Mouse (Mus musculus) neural tube, embryonic 15.5 days (tissue): Measurements from ENCODE around the gene Grn. TPM values are rescaled to one million over a fixed set of nuclear protein-coding genes. Genes with fewer than 3 reads are reported as not detected.
A peak's percentile ranks its signal among the peaks of the same experiment; 100 is the strongest.

Source experiments
- ATAC-seq: fragments of 200-750 bp; cut with Nextera tagmentation; 2 replicates; pipeline ENCODE4 v1.8.0; 2017; ENCODE audit warnings: mild to moderate bottlenecking, moderate TSS enrichment, moderate library complexity; ENCODE audit not compliant: low FRiP score
- H3K27ac ChIP-seq: fragments of 300-500 bp; sonication (generic); replicated peaks from 2 replicates; pipeline ENCODE4 v1.5.1; 2015; ENCODE audit warnings: mild to moderate bottlenecking, inconsistent platforms
- H3K27me3 ChIP-seq: fragments of 300-500 bp; sonication (generic); replicated peaks from 2 replicates; pipeline ENCODE4 v1.6.1; 2015; ENCODE audit warnings: inconsistent platforms
- H3K36me3 ChIP-seq: fragments of 300-500 bp; sonication (generic); 2 replicates; pipeline ENCODE4 v1.6.1; 2015; ENCODE audit warnings: inconsistent platforms
- H3K4me1 ChIP-seq: fragments of 300-500 bp; sonication (generic); 2 replicates; pipeline ENCODE4 v1.6.1; 2015; ENCODE audit warnings: inconsistent platforms
- H3K4me2 ChIP-seq: fragments of 300-500 bp; sonication (generic); 2 replicates; pipeline ENCODE4 v1.6.1; 2015; ENCODE audit warnings: inconsistent platforms, mild to moderate bottlenecking, moderate library complexity
- H3K4me3 ChIP-seq: fragments of 300-500 bp; sonication (generic); replicated peaks from 2 replicates; pipeline ENCODE4 v1.5.1; 2015; ENCODE audit warnings: mild to moderate bottlenecking, inconsistent platforms
- H3K9ac ChIP-seq: fragments of 300-500 bp; sonication (generic); replicated peaks from 2 replicates; pipeline ENCODE4 v1.6.1; 2015; ENCODE audit warnings: mild to moderate bottlenecking, inconsistent platforms
- H3K9me3 ChIP-seq: fragments of 300-500 bp; sonication (generic); replicated peaks from 2 replicates; pipeline ENCODE4 v1.6.1; 2016; ENCODE audit warnings: inconsistent platforms
- WGBS: fragments of 180-500 bp; shearing (Covaris S2); methylation state at CpG from one replicate; pipeline ENCODE4 v1.1.7; 2015; ENCODE audit warnings: mixed read lengths; 5-methylcytosine and 5-hydroxymethylcytosine counted together
- polyA plus RNA-seq: library from polyadenylated mRNA; unstranded; fragments of >200 nt; fragmentation: Nextera tagmentation; extraction: Ambion mirVana; gene quantifications from 2 replicates; pipeline ENCODE4 v1.2.1, GENCODE M21; 2015

Grn gene
- polyA plus RNA-seq, 1 experiment from 2014 or later: 92.1 TPM

GRCm38 (mm10) chr11:102446581-102447461 lies 16.7 kb downstream of the Grn start:
- Histone ChIP-seq H3K27me3 (0 out of 2 replicates have a peak, but pooled peaks cover 4% of the 10 kb centered on the region), H3K9me3 (no peaks in the 10 kb centered on the region), H3K9ac (peak overlapping the region; percentile 100), H3K4me2 (peak overlapping the region; percentile 87), H3K36me3 (peaks cover 18% of the 10 kb centered on the region), H3K4me1 (peaks cover 42% of the 10 kb centered on the region), H3K4me3 (peak overlapping the region; percentile 96), H3K27ac (peak overlapping the region; percentile 98)
- WGBS: under 1% methylated on average over 40 of the region's 49 CpGs
- ATAC-seq: peak; percentile 69

DNA sequence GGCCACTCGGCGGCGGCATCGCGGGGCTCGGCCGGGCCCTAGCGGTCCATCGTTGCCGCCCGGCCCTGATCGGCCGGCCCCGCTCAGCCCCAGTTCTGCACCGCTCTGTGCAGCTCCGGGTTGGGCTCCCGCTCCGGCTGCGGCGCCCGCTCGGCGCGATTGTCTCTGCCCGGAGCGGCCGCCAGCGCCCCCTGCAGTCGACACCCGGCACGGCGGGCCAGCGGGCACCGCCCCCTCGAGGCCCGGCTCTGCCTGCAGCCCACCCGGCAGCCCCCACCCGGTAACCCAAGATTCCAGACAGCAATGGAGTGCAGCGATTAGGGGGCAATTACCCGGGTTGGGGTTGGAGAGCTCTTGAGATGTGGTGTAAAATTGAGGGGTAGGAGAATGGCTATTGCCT lies 17.4 kb downstream of the Grn start, which contains the start of gene Fam171a2:
Gene Fam171a2 (minus strand): TSS at position 186 of the 400 bp plus-strand sequence.
- Histone ChIP-seq H3K4me2 (peak within 1 kb of the TSS; percentile 87), H3K4me3 (peak within 1 kb of the TSS; percentile 96), H3K27me3 (0 out of 2 replicates have a peak, but pooled peaks cover 9% of the 10 kb centered on the region), H3K36me3 (peaks cover 13% of the 10 kb centered on the region), H3K9ac (peak within 1 kb of the TSS; percentile 100), H3K9me3 (no peaks in the 10 kb centered on the region), H3K27ac (peak within 1 kb of the TSS; percentile 98), H3K4me1 (peaks cover 42% of the 10 kb centered on the region)
- WGBS: under 1% methylated on average over 36 of the region's 40 CpGs
- peak; percentile 66 for ATAC-seq

GRCm38 (mm10) chr11:102448327-102448726 lies 18.2 kb downstream of the Grn start:
- H3K4me2 ChIP-seq: peak overlapping the region; percentile 87
- H3K4me1 ChIP-seq: peaks cover 42% of the 10 kb centered on the region
- H3K27ac ChIP-seq: no peak overlapping the region
- no peak overlapping the region for H3K9ac ChIP-seq
- no peaks in the 10 kb centered on the region for H3K9me3 ChIP-seq
- peaks cover 7% of the 10 kb centered on the region; the same call in 1 of the 2 replicates for H3K36me3 ChIP-seq
- 0 out of 2 replicates have a peak, but pooled peaks cover 11% of the 10 kb centered on the region for H3K27me3 ChIP-seq
- ATAC-seq: no peak
- H3K4me3 ChIP-seq: peak overlapping the region; percentile 96
- WGBS: 19% methylated on average over 8 of the region's 8 CpGs

DNA sequence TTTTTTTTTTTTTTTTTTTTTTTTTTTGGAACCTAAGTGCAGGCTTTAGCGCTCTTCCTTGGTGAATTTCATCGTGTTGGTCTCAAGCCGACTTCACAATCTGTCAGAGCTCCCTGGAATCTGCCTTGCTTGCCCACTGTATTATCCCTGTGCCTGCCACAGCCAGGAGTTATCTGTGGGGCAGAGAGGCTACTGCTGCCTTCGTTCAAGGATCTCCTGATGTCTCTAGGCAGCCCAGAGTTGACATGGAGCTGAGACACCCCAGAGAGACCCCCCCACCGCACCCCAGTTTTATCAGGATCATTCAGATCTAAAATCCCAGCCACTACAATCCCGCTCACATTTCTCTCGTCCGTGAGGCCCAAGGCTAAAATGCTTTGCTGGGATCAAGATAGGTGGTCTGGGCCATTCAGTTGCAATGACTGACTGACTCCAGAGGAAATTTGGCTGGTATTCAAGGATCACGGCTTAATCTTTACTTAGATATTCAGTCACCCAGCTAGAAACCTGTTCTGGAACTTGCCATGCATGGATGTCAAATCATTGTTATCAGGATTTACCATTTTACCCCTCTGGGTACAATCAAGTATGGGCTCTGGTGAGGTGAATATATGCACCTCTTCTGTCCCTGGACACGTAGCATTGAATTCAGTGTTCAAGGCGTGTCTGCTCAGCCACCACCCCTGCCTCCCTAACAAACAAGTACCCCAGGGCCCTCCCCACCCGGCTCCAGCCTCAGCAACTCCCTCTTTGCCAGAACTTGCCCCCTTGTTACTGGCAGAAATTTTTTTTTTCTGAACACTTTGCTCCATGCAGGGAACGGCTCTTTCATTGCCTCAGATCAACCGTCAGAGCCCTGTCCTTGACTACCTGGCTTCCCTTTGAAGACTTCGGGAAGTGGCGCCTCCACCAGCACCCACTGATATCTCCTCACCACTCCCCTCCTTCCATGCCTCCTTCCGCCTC lies 19.2 kb downstream of the Grn start:
- Histone ChIP-seq H3K4me3 (no peak overlapping the region), H3K27ac (no peak overlapping the region), H3K9ac (no peak overlapping the region), H3K27me3 (0 out of 2 replicates have a peak, but pooled peaks cover 14% of the 10 kb centered on the region), H3K36me3 (no peaks in the 10 kb centered on the region), H3K9me3 (no peaks in the 10 kb centered on the region), H3K4me2 (no peak overlapping the region), H3K4me1 (peaks cover 34% of the 10 kb centered on the region)
- 46% methylated on average over 17 of the region's 17 CpGs for WGBS
- ATAC-seq: no peak

DNA sequence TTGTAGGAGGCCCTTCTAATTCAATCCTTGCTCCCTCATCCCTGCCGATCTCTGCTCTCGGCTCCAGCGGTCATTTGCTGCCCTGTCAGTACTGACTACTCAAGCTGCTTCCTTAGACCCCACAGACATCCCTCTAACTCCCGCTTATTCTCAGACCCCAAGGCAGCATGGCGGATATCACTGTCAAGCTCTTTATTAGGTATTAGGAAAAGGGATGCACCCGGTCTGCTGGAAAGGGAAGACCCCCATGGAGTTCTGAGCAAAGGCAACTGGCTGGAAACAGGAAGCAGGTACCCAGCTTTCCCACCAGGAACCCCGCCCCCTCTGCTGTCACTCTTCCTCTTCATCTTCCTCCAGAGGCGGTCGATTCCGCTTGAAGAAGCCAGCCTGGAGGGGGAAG lies 23.0 kb downstream of the Grn start:
- H3K4me2 ChIP-seq: no peak overlapping the region
- no peaks in the 10 kb centered on the region for H3K9me3 ChIP-seq
- no peak overlapping the region for H3K27ac ChIP-seq
- no peak overlapping the region for H3K9ac ChIP-seq
- H3K36me3 ChIP-seq: no peaks in the 10 kb centered on the region
- peaks cover 25% of the 10 kb centered on the region; the same call in 1 of the 2 replicates for H3K27me3 ChIP-seq
- peaks cover 21% of the 10 kb centered on the region for H3K4me1 ChIP-seq
- H3K4me3 ChIP-seq: no peak overlapping the region
- ATAC-seq: no peak
- WGBS: 23% methylated on average over 10 of the region's 10 CpGs

DNA sequence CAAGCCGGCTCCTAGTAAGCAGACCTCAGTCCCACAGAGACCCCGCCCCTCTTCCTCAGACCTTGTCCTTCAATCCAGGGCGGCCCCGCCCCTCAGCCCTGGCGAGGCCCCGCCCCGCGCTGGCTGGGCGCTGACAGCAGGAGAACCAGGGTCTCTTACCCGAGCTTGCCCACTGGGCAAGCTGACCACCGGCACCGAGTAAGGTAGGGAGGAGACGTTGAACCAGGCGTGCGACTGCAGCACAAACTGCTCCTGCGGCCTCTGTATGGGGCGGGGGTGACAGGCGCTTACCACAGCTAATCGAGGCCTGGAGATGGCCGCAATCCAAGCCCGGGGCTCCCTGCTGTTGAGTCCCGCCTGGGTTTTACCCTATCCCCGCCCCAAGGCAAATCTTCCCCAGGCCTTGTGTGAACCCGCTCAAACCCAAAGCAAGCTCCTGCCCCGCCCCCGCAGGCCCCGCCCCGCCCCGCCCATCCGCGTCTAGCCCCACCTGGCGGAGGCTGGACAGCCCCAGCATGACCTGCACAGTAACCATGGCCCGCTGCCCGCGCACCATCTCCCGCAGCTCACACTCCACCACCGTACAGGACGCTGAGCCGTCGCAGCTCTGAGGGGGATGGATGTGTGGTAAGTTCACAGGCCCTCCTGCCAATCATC lies 25.8 kb downstream of the Grn start:
- WGBS: under 1% methylated on average over 34 of the region's 40 CpGs
- Histone ChIP-seq H3K27me3 (peaks cover 31% of the 10 kb centered on the region), H3K27ac (peak overlapping the region; percentile 70), H3K9me3 (no peaks in the 10 kb centered on the region), H3K9ac (peak overlapping the region; percentile 67), H3K4me2 (peak overlapping the region; percentile 92), H3K36me3 (no peaks in the 10 kb centered on the region), H3K4me3 (peak overlapping the region; percentile 56), H3K4me1 (peaks cover 14% of the 10 kb centered on the region)
- ATAC-seq: peak; percentile 92

- Histone ChIP-seq H3K9ac (no peak overlapping the region), H3K27ac (no peak overlapping the region), H3K9me3 (no peaks in the 10 kb centered on the region), H3K36me3 (no peaks in the 10 kb centered on the region), H3K4me2 (no peak overlapping the region), H3K4me1 (peaks cover 7% of the 10 kb centered on the region), H3K27me3 (peaks cover 25% of the 10 kb centered on the region), H3K4me3 (no peak overlapping the region)
- ATAC-seq: no peak
- WGBS: 68% methylated on average over 16 of the region's 16 CpGs
Observed at GRCm38 (mm10) chr11:102460541-102460940, 30.4 kb downstream of the Grn start.

GRCm38 (mm10) chr11:102461764-102462163 lies 31.6 kb downstream of the Grn start:
- Histone ChIP-seq H3K4me3 (no peak overlapping the region), H3K27ac (no peak overlapping the region), H3K9me3 (no peaks in the 10 kb centered on the region), H3K4me1 (peaks cover 10% of the 10 kb centered on the region), H3K27me3 (peaks cover 24% of the 10 kb centered on the region), H3K9ac (no peak overlapping the region), H3K36me3 (no peaks in the 10 kb centered on the region), H3K4me2 (no peak overlapping the region)
- WGBS: 80% methylated on average over 3 of the region's 3 CpGs
- ATAC-seq: no peak

- Histone ChIP-seq H3K4me2 (no peak overlapping the region), H3K36me3 (no peaks in the 10 kb centered on the region), H3K4me1 (peaks cover 20% of the 10 kb centered on the region), H3K27ac (no peak overlapping the region), H3K9ac (no peak overlapping the region), H3K4me3 (no peak overlapping the region), H3K9me3 (no peaks in the 10 kb centered on the region), H3K27me3 (peaks cover 14% of the 10 kb centered on the region; the same call in 1 of the 2 replicates)
- 95% methylated on average over 6 of the region's 6 CpGs for WGBS
- ATAC-seq: no peak
Observed at GRCm38 (mm10) chr11:102464901-102465300, 34.8 kb downstream of the Grn start.

- Histone ChIP-seq H3K27ac (peak overlapping the region; percentile 61; the same call in 1 of the 2 replicates), H3K4me3 (no peak overlapping the region), H3K9ac (no peak overlapping the region), H3K9me3 (no peaks in the 10 kb centered on the region), H3K36me3 (no peaks in the 10 kb centered on the region), H3K4me2 (peak overlapping the region; percentile 15), H3K27me3 (peaks cover 9% of the 10 kb centered on the region; the same call in 1 of the 2 replicates), H3K4me1 (peaks cover 20% of the 10 kb centered on the region)
- WGBS: 9% methylated on average over 26 of the region's 26 CpGs
- ATAC-seq: no peak
Observed at GRCm38 (mm10) chr11:102465713-102466436, 35.8 kb downstream of the Grn start.
